Mouse (Mus musculus) spleen, adult 2 months (tissue): Measurements from ENCODE around the gene Babam2.

Experiments
- CTCF ChIP-seq: fragments of 200-500 bp; IDR thresholded peaks from 2 replicates; pipeline ENCODE4 v1.5.1; 2011; ENCODE audit warnings: mild to moderate bottlenecking, inconsistent platforms; ENCODE audit not compliant: insufficient read depth, insufficient read length, insufficient replicate concordance; ENCODE audit errors: extremely low read depth
- POLR2A ChIP-seq: fragments of 200-500 bp; IDR thresholded peaks from 2 replicates; pipeline ENCODE4 v1.6.1; 2011; ENCODE audit warnings: low read depth, low read length, inconsistent platforms

DNA sequence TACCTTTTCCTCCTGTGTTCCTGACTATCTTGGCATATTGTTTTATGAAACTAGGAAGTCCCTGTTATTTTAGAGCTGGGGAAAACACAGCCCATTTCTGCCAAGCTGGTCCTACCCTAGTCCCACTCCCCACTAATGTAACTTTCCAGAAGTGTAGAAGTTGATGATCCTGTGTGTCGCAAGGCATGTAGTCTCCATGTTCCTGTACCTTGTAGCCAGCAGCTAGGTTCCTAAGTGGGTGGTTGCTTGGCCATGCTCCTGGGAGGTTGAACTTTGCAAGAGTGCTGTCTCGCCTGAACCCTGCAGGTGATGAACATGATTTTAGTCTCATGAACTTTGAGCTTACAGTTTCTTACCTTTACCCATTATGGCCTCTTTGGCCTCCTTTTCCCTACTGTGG, 211.3 kb downstream of the Babam2 start:
- TF ChIP-seq CTCF (no peak), POLR2A (no peak)
